Mouse (Mus musculus) ovary, adult 18-20 months (tissue): Measurements from ENCODE around the gene Bmx.

Source experiments
- DNase-seq: peaks from one replicate; pipeline ENCODE4 v3.0.0; 2022; ENCODE audit warnings: low spot score, mixed read lengths

The Bmx gene

DNA sequence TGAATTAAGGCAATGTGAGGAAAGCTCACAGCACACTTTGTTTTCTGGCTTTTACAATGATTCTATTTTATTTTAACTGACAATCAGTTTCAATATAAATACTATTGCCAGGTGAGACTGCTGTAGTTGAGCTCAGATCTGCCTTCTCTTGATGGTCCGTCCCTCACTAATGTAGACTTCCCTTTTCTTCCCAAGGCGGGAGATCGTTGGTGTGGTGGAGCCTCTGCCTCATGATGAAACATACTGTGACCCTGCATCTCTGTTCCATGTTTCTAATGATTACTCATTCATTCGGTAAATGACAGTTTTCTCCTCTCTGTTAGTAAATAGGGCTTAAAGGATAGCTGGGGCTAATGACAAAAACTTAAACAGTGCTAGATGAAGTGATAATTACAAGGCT is 84.1 kb downstream of the Bmx start:
- DNase-seq: no peak

DNA sequence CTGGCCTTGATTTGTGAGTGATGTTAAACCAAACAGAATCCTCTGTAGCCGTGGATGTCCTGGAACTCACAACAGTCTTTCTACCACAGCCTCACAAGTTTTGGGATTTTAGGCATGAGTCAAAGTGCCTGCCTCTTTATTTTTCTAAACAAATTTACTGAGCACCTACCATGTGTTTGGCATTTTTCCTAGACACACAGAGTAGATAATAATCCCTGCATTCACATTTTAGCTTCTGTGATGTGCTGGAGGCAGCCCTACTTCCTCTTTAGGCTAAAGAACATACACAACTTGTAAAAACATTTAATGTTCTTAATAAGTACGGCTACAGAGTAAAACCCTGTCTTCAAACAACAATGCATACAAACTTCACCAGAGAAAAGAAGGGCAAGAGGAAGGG is 87.0 kb downstream of the Bmx start:
- no peak for DNase-seq

DNA sequence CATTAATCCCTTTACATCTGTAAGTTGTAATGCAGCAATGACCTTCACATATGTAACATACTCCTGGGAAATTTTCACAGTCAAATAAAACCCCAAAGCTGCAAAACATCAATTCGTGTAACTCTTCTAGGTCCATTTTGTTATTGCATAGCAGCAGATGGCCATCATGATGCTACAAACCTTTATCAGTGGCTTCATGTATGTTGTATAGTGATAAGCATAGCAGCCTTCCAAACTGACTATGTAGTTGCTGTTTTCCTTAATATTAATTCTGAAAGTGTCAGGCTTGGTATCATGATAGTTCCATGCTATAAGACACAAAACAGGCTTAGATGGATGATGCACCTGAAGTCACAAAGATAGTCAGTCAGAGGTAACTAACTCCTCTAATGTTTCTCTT is 93.3 kb downstream of the Bmx start:
- DNase-seq: no peak

DNA sequence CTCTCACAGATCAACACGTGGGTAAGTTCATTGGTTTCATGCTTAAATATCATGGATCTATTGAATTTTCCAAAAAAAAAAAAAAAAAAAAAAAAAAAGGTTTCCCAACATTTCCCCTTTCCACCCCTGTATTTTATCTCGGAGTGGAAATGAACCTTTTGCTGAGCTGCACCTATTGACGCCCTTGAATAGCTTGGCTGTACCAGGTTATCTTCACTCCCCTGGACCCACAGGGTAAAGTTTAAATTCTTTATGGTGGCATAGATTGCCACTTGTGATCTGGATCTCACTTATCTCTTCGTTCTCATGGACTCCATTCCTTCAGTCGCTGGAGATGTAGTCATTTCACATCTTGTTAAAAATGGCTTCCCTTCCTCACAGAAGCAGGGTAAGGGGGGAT is 103.4 kb downstream of the Bmx start:
- DNase-seq: no peak

DNA sequence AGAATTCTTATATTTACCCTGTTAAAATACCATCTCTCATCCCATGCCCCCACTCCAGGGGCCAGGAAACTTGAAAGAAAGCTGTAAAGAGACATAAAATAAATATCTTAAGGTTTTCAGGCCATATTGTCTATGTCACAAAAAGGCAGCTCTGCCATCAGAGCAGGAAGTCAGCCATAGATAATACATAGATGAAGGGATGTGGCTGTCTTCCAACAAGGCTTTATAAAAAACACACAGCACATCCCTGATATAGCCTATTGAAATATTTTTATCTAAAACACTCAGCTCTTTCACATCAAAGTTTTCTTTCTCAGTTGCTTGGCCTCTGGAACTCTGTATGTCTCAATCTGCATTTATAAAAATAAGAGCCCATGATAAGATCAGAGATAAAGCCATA is 104.4 kb downstream of the Bmx start:
- DNase-seq: no peak

DNA sequence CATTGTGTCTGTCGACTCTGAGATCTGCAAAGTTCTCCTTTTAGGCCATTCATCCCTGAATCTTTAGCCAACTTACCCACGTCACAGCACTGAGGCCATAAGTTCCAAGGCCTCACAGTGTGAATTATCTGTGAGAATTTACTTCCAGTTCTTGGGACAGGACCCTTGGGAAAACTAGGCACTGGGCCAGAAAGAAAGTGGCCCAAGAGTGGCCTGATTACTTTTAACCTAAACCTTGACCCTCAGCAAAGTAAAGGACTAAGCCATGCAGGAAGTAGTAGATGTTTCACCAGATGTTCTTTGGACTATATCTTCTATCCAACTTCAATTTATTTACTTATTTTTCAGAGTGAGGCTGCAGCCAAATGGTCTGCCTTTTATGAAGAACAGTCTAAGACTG is 105.3 kb downstream of the Bmx start:
- DNase-seq: no peak

DNA sequence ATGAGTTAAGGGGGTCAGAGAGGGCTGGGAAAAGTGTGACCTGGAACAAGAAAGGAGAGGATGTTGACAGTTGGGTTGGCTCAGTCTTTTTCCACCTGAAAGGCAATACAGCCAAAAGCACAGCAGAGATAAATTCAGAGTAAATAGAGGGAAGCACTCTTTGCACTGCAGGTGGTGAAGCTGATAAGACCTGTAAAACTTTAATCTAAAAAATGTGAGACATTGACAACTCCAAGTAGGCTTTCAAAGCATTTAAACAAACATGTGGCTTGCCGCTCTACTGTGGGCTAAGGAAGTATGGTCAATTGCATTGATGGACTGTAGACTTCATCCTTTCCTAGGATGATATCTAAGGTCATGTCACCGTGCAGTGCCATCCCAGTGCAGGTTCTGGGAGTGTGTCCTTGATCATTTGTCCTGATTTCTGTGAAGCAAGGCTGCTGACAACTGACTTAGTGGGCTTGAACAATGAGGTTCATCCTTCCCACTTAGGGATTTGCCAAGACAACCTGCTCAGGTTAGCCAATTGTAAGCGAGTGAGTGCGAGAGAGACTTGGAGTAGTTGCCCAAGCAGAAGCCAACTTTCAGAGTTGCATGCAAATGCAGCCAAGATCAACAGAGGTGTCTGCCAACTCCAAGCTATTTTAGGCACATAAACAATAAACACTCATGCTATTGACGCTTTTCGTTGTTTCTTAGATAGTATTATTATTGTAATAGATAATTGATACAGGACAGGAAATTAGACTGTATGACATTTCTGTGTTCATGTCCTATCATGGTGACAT is 112.3 kb downstream of the Bmx start:
- no peak for DNase-seq
